Mouse (Mus musculus) olfactory bulb, adult 2 months (tissue): Measurements from ENCODE around the gene Eps15.

Experiments
- CTCF ChIP-seq: fragments of 200-500 bp; IDR thresholded peaks from 2 replicates; pipeline ENCODE4 v1.5.1; 2012; ENCODE audit warnings: low read depth, mild to moderate bottlenecking, low read length, moderate library complexity; ENCODE audit not compliant: insufficient read depth
- POLR2A ChIP-seq: fragments of 200-500 bp; IDR thresholded peaks from 2 replicates; pipeline ENCODE4 v1.6.1; 2012; ENCODE audit warnings: mild to moderate bottlenecking, low read depth, low read length, moderate library complexity; ENCODE audit not compliant: insufficient read depth

DNA sequence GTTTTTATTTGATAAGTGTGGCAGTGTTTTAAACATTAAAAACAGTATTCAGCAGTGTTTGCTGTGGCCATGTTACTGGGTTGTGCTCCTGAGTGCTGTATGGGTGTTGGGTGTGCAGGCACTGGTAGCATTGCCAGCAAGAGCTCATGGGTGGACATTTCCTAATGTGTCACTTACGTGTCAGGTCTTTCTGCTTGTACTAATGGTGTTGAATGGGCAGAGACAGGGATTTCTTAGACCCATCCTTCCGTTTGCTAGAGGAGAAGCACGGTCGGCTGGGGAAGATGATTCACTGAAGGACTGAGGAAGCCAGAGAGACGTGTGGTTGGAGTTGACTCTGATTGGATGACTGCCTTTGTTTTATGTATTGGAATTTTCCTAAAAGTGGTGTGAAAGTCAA, 63.8 kb downstream of the Eps15 start:
- TF ChIP-seq CTCF (no peak), POLR2A (no peak)
